Mouse (Mus musculus) hindbrain, embryonic 11.5 days (tissue): ENCODE data around the gene Vps35l. TPM values are rescaled to one million over a fixed set of nuclear protein-coding genes. Genes with fewer than 3 reads are reported as not detected.

Experiments
- ATAC-seq: fragments of 200-750 bp; cut with Nextera tagmentation; 2 replicates; pipeline ENCODE4 v1.8.0; 2017; ENCODE audit warnings: mild to moderate bottlenecking, moderate TSS enrichment, moderate library complexity; ENCODE audit not compliant: low FRiP score
- DNase-seq: peaks from one replicate; pipeline ENCODE4 v3.0.0-alpha.2; 2015; ENCODE audit warnings: low spot score
- H3K27ac ChIP-seq: fragments of 300-500 bp; sonication (generic); 2 replicates; pipeline ENCODE4 v1.5.1; 2014; ENCODE audit warnings: mild to moderate bottlenecking, low read depth, low read length
- H3K27me3 ChIP-seq: fragments of 300-500 bp; sonication (generic); 2 replicates; pipeline ENCODE4 v1.6.1; 2014; ENCODE audit warnings: mild to moderate bottlenecking, low read length, moderate library complexity, mixed read lengths; ENCODE audit not compliant: control insufficient read depth, insufficient read depth
- H3K36me3 ChIP-seq: fragments of 300-500 bp; sonication (generic); 2 replicates; pipeline ENCODE4 v1.6.1; 2014; ENCODE audit warnings: mild to moderate bottlenecking, low read length, moderate library complexity, mixed read lengths; ENCODE audit not compliant: control insufficient read depth, insufficient read depth
- H3K4me1 ChIP-seq: fragments of 300-500 bp; sonication (generic); replicated peaks from 2 replicates; pipeline ENCODE4 v1.6.1; 2014; ENCODE audit warnings: low read length, mixed read lengths; ENCODE audit not compliant: control insufficient read depth, insufficient read depth
- H3K4me2 ChIP-seq: fragments of 300-500 bp; sonication (generic); replicated peaks from 2 replicates; pipeline ENCODE4 v1.6.1; 2014; ENCODE audit warnings: mild to moderate bottlenecking, low read depth, low read length
- H3K4me3 ChIP-seq: fragments of 300-500 bp; sonication (generic); 2 replicates; pipeline ENCODE4 v1.5.1; 2014; ENCODE audit warnings: low read depth, low read length
- H3K9ac ChIP-seq: fragments of 300-500 bp; sonication (generic); 2 replicates; pipeline ENCODE4 v1.6.1; 2014; ENCODE audit warnings: low read depth, low read length
- H3K9me3 ChIP-seq: fragments of 300-500 bp; sonication (generic); 2 replicates; pipeline ENCODE4 v1.6.1; 2016; ENCODE audit warnings: low read length; ENCODE audit not compliant: control insufficient read depth
- WGBS: fragments of 180-500 bp; shearing (Covaris S2); extraction: QIAGEN DNeasy Blood & Tissue Kit; methylation state at CpG from one replicate; pipeline ENCODE4 v1.1.7; 2014; 5-methylcytosine and 5-hydroxymethylcytosine counted together
- polyA plus RNA-seq: library from polyadenylated mRNA; unstranded; fragments of >200 nt; fragmentation: Nextera tagmentation; extraction: Ambion mirVana; gene quantifications from 2 replicates; pipeline ENCODE4 v1.2.1, GENCODE M21; 2014

The Vps35l gene
- polyA plus RNA-seq, 1 experiment from 2014 or later, result 74.4 TPM

DNA sequence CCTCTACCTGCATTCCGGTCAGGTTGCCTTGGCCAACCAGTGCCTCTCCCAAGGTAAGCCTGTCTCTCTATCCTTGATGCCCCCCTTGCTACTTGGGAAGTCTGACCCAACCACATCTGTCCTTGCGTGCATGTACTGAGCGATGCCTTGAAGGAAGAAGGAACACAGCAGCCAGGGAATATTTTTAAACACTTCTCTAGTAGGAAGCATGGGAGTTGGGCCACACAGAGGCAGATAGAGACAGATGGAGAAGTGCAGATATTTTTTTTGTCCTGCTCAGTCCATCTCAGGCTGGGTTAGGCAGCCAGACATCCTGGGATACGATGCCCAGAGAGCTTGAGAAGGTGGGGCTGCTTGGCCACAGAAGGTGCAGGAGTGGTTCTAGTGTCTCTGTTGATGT lies 73.6 kb downstream of the Vps35l start:
- Histone ChIP-seq H3K9me3 (no peaks in the 10 kb centered on the region), H3K4me2 (no peak overlapping the region), H3K4me3 (no peak overlapping the region), H3K4me1 (no peaks in the 10 kb centered on the region), H3K9ac (no peak overlapping the region), H3K36me3 (no peaks in the 10 kb centered on the region), H3K27me3 (no peaks in the 10 kb centered on the region), H3K27ac (no peak overlapping the region)
- DNase-seq, result no peak
- ATAC-seq, result no peak
- over 99% methylated on average over 4 of the region's 4 CpGs for WGBS

GRCm38 (mm10) chr7:118816275-118816674 lies 76.2 kb downstream of the Vps35l start:
- H3K36me3 ChIP-seq, result no peaks in the 10 kb centered on the region
- H3K9me3 ChIP-seq, result no peaks in the 10 kb centered on the region
- H3K9ac ChIP-seq, result no peak overlapping the region
- H3K27me3 ChIP-seq, result no peaks in the 10 kb centered on the region
- WGBS, result 95% methylated on average over 3 of the region's 3 CpGs
- H3K4me1 ChIP-seq, result no peaks in the 10 kb centered on the region
- DNase-seq (no peak), ATAC-seq (no peak)
- H3K4me2 ChIP-seq, result no peak overlapping the region
- H3K27ac ChIP-seq, result no peak overlapping the region
- H3K4me3 ChIP-seq, result no peak overlapping the region

GRCm38 (mm10) chr7:118817741-118818140 lies 77.7 kb downstream of the Vps35l start:
- ATAC-seq (no peak), DNase-seq (no peak)
- Histone ChIP-seq H3K27ac (no peak overlapping the region), H3K4me1 (no peaks in the 10 kb centered on the region), H3K4me3 (no peak overlapping the region), H3K9me3 (no peaks in the 10 kb centered on the region), H3K4me2 (no peak overlapping the region), H3K36me3 (no peaks in the 10 kb centered on the region), H3K27me3 (no peaks in the 10 kb centered on the region), H3K9ac (no peak overlapping the region)
- WGBS, result 92% methylated on average over 7 of the region's 7 CpGs

GRCm38 (mm10) chr7:118819666-118820065 lies 79.6 kb downstream of the Vps35l start:
- no peak for DNase-seq
- no peaks in the 10 kb centered on the region for H3K36me3 ChIP-seq
- no peaks in the 10 kb centered on the region for H3K27me3 ChIP-seq
- H3K9me3 ChIP-seq, result no peaks in the 10 kb centered on the region
- no peaks in the 10 kb centered on the region for H3K4me1 ChIP-seq
- no peak overlapping the region for H3K4me2 ChIP-seq
- no peak for ATAC-seq
- WGBS, result 86% methylated on average over 1 of the region's 1 CpGs
- no peak overlapping the region for H3K4me3 ChIP-seq
- no peak overlapping the region for H3K27ac ChIP-seq
- H3K9ac ChIP-seq, result no peak overlapping the region

DNA sequence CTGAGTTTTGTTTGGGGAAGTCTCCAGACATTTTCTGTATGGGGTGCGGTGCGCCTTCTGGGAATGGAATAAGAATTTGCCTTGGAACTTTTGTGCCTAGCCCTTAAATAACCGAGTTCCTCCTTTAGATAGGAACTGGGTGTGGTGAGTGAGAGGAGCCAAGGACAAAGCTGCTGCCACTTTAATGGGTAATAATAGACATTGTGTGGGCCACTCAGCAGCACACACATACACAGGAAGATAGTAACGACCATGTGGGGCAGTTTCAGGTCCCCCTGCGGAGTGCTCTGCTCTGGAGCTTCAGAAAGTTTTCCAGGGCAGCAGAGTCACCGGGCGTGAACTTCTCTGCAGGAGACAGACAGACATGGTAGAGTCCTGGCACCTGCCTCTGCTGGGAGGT lies 81.3 kb downstream of the Vps35l start:
- Histone ChIP-seq H3K27ac (no peak overlapping the region), H3K4me3 (no peak overlapping the region), H3K27me3 (no peaks in the 10 kb centered on the region), H3K36me3 (no peaks in the 10 kb centered on the region), H3K4me1 (no peaks in the 10 kb centered on the region), H3K9ac (no peak overlapping the region), H3K9me3 (no peaks in the 10 kb centered on the region), H3K4me2 (no peak overlapping the region)
- ATAC-seq (no peak), DNase-seq (no peak)
- 74% methylated on average over 7 of the region's 7 CpGs for WGBS

DNA sequence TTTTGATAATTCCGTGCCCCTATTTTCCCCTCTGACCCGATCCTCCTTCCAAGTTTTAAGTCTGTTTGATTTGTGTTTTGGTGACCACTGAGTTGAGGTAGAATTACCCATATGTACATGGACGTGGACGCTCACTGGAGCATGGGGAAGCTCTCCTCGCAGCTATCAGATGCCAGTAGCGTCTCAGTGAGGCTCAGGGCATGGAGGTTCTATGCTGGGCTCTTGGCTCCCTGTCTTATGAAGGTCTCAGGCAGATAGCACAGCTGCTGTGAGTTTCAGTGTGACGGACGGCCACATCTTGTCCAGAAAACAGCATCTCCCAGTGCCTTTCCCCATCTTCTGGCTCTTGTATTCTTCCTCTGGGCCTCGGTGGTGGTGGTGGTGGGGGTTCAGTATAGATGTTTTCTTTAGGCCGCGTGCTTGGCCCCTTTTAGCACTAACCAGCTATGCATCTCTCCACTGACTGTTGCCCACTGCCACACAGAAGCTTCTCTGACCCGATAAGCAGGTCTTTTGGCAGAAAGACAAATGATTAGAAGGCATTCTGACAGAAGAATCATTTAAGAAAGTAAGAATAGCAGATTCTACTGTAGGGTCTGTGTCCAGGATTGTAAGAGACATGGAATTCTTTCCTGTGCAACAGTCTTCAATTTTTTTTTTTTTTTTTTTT lies 82.0 kb downstream of the Vps35l start:
- Histone ChIP-seq H3K9me3 (no peaks in the 10 kb centered on the region), H3K4me1 (no peaks in the 10 kb centered on the region), H3K4me2 (no peak overlapping the region), H3K4me3 (no peak overlapping the region), H3K36me3 (no peaks in the 10 kb centered on the region), H3K27me3 (no peaks in the 10 kb centered on the region), H3K9ac (no peak overlapping the region), H3K27ac (no peak overlapping the region)
- no peak for ATAC-seq
- 94% methylated on average over 12 of the region's 12 CpGs for WGBS
- DNase-seq, result no peak

- Histone ChIP-seq H3K4me2 (no peak overlapping the region), H3K27me3 (no peaks in the 10 kb centered on the region), H3K9me3 (no peaks in the 10 kb centered on the region), H3K36me3 (no peaks in the 10 kb centered on the region), H3K4me3 (no peak overlapping the region), H3K4me1 (peaks cover 5% of the 10 kb centered on the region; the same call in 1 of the 2 replicates), H3K9ac (no peak overlapping the region), H3K27ac (no peak overlapping the region)
- ATAC-seq, result no peak
- 63% methylated on average over 7 of the region's 7 CpGs for WGBS
- no peak for DNase-seq
Observed at GRCm38 (mm10) chr7:118824451-118824850, 84.4 kb downstream of the Vps35l start.

GRCm38 (mm10) chr7:118827975-118828416 lies 88.0 kb downstream of the Vps35l start:
- Histone ChIP-seq H3K4me3 (no peak overlapping the region), H3K9ac (no peak overlapping the region), H3K4me2 (no peak overlapping the region), H3K27me3 (no peaks in the 10 kb centered on the region), H3K36me3 (no peaks in the 10 kb centered on the region), H3K9me3 (no peaks in the 10 kb centered on the region), H3K4me1 (peaks cover 5% of the 10 kb centered on the region; the same call in 1 of the 2 replicates), H3K27ac (peak overlapping the region; percentile 25)
- WGBS, result 37% methylated on average over 5 of the region's 5 CpGs
- DNase-seq, result peak; percentile 12
- ATAC-seq, result peak; percentile 56; the same call in 1 of the 2 replicates

DNA sequence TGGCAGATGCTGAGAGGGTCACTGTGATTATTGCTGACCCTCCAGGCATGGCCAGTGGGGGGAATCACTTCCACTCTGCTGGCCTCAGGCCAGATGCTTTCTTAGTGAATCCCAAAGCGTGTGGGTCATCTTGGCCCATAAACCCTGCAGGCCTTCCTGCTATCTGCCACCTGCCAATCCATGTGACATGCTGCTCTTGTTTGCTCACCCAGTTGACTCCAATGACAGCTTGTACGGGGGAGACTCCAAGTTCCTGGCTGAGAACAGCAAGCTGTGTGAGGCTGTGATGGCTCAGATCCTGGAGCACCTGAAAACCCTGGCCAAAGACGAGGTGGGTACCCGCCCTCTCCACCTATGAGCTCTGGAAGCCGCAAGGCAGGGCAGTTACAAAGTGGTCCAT lies 97.9 kb downstream of the Vps35l start:
- Histone ChIP-seq H3K4me2 (no peak overlapping the region), H3K27ac (no peak overlapping the region), H3K9ac (no peak overlapping the region), H3K36me3 (peaks cover 11% of the 10 kb centered on the region; the same call in 1 of the 2 replicates), H3K9me3 (no peaks in the 10 kb centered on the region), H3K4me3 (no peak overlapping the region), H3K27me3 (no peaks in the 10 kb centered on the region), H3K4me1 (no peaks in the 10 kb centered on the region)
- no peak for DNase-seq
- 96% methylated on average over 5 of the region's 5 CpGs for WGBS
- no peak for ATAC-seq
